Mouse (Mus musculus) lung, postnatal 14 days (tissue): ENCODE results near the gene Rdh19.
"Not testable (repeated sequence)": the region's sequence is repeated elsewhere in the genome, so short reads cannot be mapped to it uniquely, and the experiment has no call there.

Experiments used
- DNase-seq: peaks from one replicate; pipeline ENCODE4 v3.0.0; 2021

Gene Rdh19

GRCm38 (mm10) chr10:127849628-127850027, at the start of gene Rdh19:
Rdh19 (plus strand) TSS chr10:127849928.
- DNase-seq: no peak

- no peak for DNase-seq
Observed at GRCm38 (mm10) chr10:127800891-127801290, 48.8 kb upstream of the Rdh19 start, which contains the start of gene Rdh16. Rdh16 (plus strand) TSS chr10:127801152.

GRCm38 (mm10) chr10:127801612-127802011, 48.1 kb upstream of the Rdh19 start:
- DNase-seq: no peak

GRCm38 (mm10) chr10:127802236-127802635, 47.5 kb upstream of the Rdh19 start:
- DNase-seq: no peak

- DNase-seq: no peak
Observed at GRCm38 (mm10) chr10:127804416-127804815, 45.3 kb upstream of the Rdh19 start.

- no peak for DNase-seq
Observed at GRCm38 (mm10) chr10:127815888-127816287, 33.8 kb upstream of the Rdh19 start.

GRCm38 (mm10) chr10:127817268-127817910, 32.3 kb upstream of the Rdh19 start:
- DNase-seq: not testable (repeated sequence)

- DNase-seq: not testable (repeated sequence)
Observed at GRCm38 (mm10) chr10:127821806-127822205, 27.9 kb upstream of the Rdh19 start.

GRCm38 (mm10) chr10:127825386-127825785, 24.3 kb upstream of the Rdh19 start:
- peak; percentile 11 for DNase-seq

- DNase-seq: no peak
Observed at GRCm38 (mm10) chr10:127829121-127829520, 20.6 kb upstream of the Rdh19 start.

- not testable (repeated sequence) for DNase-seq
Observed at GRCm38 (mm10) chr10:127834186-127834585, 15.5 kb upstream of the Rdh19 start.

- DNase-seq: no peak
Observed at GRCm38 (mm10) chr10:127835292-127835691, 14.4 kb upstream of the Rdh19 start.

- not testable (repeated sequence) for DNase-seq
Observed at GRCm38 (mm10) chr10:127837793-127838192, 11.9 kb upstream of the Rdh19 start.

GRCm38 (mm10) chr10:127838539-127838938, 11.2 kb upstream of the Rdh19 start:
- no peak for DNase-seq

- no peak for DNase-seq
Observed at GRCm38 (mm10) chr10:127840776-127841175, 9.0 kb upstream of the Rdh19 start.

GRCm38 (mm10) chr10:127845945-127846344, 3.8 kb upstream of the Rdh19 start:
- not testable (repeated sequence) for DNase-seq

GRCm38 (mm10) chr10:127848089-127848488, 1.6 kb upstream of the Rdh19 start:
- DNase-seq: no peak

GRCm38 (mm10) chr10:127856376-127856775, 6.6 kb downstream of the Rdh19 start:
- no peak for DNase-seq

GRCm38 (mm10) chr10:127864931-127865330, 15.2 kb downstream of the Rdh19 start:
- no peak for DNase-seq

GRCm38 (mm10) chr10:127866232-127866631, 16.5 kb downstream of the Rdh19 start, which contains the start of gene Rdh16f2:
Rdh16f2 (plus strand) TSS chr10:127866474.
- DNase-seq: no peak

GRCm38 (mm10) chr10:127872484-127872883, 22.8 kb downstream of the Rdh19 start:
- DNase-seq: peak; percentile 26

GRCm38 (mm10) chr10:127877681-127878080, 28.0 kb downstream of the Rdh19 start:
- DNase-seq: peak; percentile 40

GRCm38 (mm10) chr10:127878262-127879057, 28.7 kb downstream of the Rdh19 start:
- DNase-seq: no peak

GRCm38 (mm10) chr10:127879155-127879688, 29.5 kb downstream of the Rdh19 start:
- no peak for DNase-seq
